Mouse (Mus musculus) embryonic facial prominence, embryonic 13.5 days (tissue): ENCODE results near the gene Dct. TPM values are rescaled to one million over a fixed set of nuclear protein-coding genes. Genes with fewer than 3 reads are reported as not detected.

Experiments used
- ATAC-seq: fragments of 200-750 bp; cut with Nextera tagmentation; 2 replicates; pipeline ENCODE4 v1.8.0; 2017; ENCODE audit warnings: low read depth; ENCODE audit not compliant: insufficient number of reproducible peaks, insufficient read depth, low FRiP score, low TSS enrichment
- H3K27ac ChIP-seq: fragments of 300-500 bp; sonication (generic); 2 replicates; pipeline ENCODE4 v1.5.1; 2015; ENCODE audit warnings: moderate library complexity, mild to moderate bottlenecking, inconsistent platforms
- H3K27me3 ChIP-seq: fragments of 300-500 bp; sonication (generic); 2 replicates; pipeline ENCODE4 v1.6.1; 2015; ENCODE audit warnings: mild to moderate bottlenecking, inconsistent platforms
- H3K36me3 ChIP-seq: fragments of 300-500 bp; sonication (generic); 2 replicates; pipeline ENCODE4 v1.6.1; 2015; ENCODE audit warnings: mild to moderate bottlenecking, inconsistent platforms
- H3K4me1 ChIP-seq: fragments of 300-500 bp; sonication (generic); 2 replicates; pipeline ENCODE4 v1.6.1; 2015; ENCODE audit warnings: inconsistent platforms
- H3K4me2 ChIP-seq: fragments of 300-500 bp; sonication (generic); 2 replicates; pipeline ENCODE4 v1.6.1; 2015; ENCODE audit warnings: moderate library complexity, mild to moderate bottlenecking, inconsistent platforms
- H3K4me3 ChIP-seq: fragments of 300-500 bp; sonication (generic); 2 replicates; pipeline ENCODE4 v1.5.1; 2015; ENCODE audit warnings: mild to moderate bottlenecking, inconsistent platforms
- H3K9ac ChIP-seq: fragments of 300-500 bp; sonication (generic); 2 replicates; pipeline ENCODE4 v1.6.1; 2015; ENCODE audit warnings: mild to moderate bottlenecking, inconsistent platforms
- H3K9me3 ChIP-seq: fragments of 300-500 bp; sonication (generic); 2 replicates; pipeline ENCODE4 v1.6.1; 2016; ENCODE audit warnings: inconsistent platforms
- WGBS: fragments of 180-500 bp; shearing (Covaris S2); methylation state at CpG from one replicate; pipeline ENCODE4 v1.1.7; 2015; ENCODE audit warnings: mixed read lengths; 5-methylcytosine and 5-hydroxymethylcytosine counted together
- polyA plus RNA-seq: library from polyadenylated mRNA; unstranded; fragments of >200 nt; fragmentation: Nextera tagmentation; extraction: Ambion mirVana; gene quantifications from 2 replicates; pipeline ENCODE4 v1.2.1, GENCODE M21; 2015

Dct gene
- polyA plus RNA-seq, 1 experiment from 2014 or later, result 6.8 TPM

DNA sequence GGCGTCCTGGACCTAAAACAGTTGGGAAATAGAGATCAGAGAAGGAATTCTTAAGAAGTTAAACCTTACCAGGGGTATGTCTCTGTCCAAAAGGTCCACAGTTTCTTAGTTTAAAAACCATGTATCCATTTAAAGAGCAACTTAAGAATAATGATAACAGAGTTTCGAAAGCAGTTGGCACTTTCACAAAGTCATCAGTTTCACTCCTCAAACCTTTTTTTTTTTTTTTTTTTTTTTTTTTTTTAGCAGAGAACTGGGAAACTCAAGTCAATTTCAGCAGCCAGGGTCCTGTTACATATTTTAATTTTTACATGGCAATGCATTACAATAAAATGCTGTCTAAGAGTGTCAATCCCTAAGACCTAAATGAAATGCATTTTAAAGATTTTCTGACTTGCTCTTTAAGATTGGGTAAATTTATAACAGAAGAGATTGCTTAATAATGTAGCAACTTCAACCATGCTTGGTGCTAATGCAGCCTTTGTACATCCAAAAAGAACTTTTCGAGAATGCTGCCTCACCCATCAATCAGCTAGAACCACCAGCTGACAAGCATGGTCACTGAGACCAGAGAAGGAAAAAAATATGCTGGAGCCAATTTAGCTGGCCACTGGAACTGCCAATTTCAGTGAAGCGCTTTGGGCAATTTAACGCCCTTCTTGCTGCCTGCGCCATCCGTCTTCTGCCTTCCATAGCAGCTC is 11.3 kb downstream of the Dct start:
- Histone ChIP-seq H3K4me3 (no peak overlapping the region), H3K27ac (no peak overlapping the region), H3K4me1 (0 out of 2 replicates have a peak, but pooled peaks cover 5% of the 10 kb centered on the region), H3K36me3 (no peaks in the 10 kb centered on the region), H3K27me3 (no peaks in the 10 kb centered on the region), H3K9me3 (no peaks in the 10 kb centered on the region), H3K4me2 (no peak overlapping the region), H3K9ac (no peak overlapping the region)
- no peak for ATAC-seq
- 76% methylated on average over 7 of the region's 7 CpGs for WGBS

DNA sequence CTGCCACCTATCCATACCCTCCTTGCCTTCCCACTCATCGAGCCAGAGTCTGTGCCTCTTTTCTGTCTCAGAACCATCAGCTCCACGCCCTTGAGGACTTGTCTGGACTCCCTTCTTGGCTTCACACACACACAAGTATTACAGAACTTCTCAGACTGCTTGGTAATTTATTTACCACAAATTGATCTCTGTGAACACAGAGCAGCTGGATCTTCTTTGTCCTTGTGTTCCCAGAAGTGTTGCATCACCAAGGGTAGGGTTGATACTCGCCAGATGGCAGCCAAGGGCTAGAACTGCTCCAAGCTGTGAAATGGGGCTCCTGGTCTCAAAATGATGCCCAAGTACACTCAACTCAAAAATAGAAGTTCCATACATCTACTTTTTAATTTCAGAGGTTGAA is 13.0 kb downstream of the Dct start:
- H3K4me3 ChIP-seq, result no peak overlapping the region
- no peaks in the 10 kb centered on the region for H3K27me3 ChIP-seq
- H3K4me1 ChIP-seq, result 0 out of 2 replicates have a peak, but pooled peaks cover 5% of the 10 kb centered on the region
- H3K4me2 ChIP-seq, result no peak overlapping the region
- H3K36me3 ChIP-seq, result no peaks in the 10 kb centered on the region
- no peak overlapping the region for H3K27ac ChIP-seq
- no peak overlapping the region for H3K9ac ChIP-seq
- WGBS, result 81% methylated on average over 3 of the region's 3 CpGs
- no peaks in the 10 kb centered on the region for H3K9me3 ChIP-seq
- ATAC-seq, result no peak

DNA sequence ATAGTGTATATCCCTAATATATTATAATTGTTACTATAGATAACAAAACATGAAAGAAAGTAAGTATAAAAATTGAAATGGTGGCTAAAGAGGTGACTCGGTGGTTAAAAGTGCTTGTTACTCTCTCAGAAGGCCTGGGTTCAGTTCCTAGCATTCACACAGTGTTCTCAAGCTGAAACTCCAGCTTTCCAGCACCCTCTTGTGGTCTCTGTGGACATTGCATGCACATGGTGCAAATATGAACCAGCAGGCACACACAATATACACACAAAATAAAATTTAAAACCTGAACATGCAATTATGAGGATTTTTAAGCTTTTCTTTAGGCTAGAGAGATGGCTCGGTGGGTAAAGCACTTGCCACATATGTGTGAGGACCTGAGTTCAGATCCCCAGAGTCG is 24.5 kb downstream of the Dct start:
- no peak overlapping the region for H3K27ac ChIP-seq
- H3K9me3 ChIP-seq, result peaks cover 27% of the 10 kb centered on the region
- no peak overlapping the region for H3K4me3 ChIP-seq
- no peak overlapping the region for H3K4me2 ChIP-seq
- 0 out of 2 replicates have a peak, but pooled peaks cover 3% of the 10 kb centered on the region for H3K36me3 ChIP-seq
- ATAC-seq, result no peak
- no peaks in the 10 kb centered on the region for H3K4me1 ChIP-seq
- no peak overlapping the region for H3K9ac ChIP-seq
- no peaks in the 10 kb centered on the region for H3K27me3 ChIP-seq
- 94% methylated on average over 3 of the region's 3 CpGs for WGBS

DNA sequence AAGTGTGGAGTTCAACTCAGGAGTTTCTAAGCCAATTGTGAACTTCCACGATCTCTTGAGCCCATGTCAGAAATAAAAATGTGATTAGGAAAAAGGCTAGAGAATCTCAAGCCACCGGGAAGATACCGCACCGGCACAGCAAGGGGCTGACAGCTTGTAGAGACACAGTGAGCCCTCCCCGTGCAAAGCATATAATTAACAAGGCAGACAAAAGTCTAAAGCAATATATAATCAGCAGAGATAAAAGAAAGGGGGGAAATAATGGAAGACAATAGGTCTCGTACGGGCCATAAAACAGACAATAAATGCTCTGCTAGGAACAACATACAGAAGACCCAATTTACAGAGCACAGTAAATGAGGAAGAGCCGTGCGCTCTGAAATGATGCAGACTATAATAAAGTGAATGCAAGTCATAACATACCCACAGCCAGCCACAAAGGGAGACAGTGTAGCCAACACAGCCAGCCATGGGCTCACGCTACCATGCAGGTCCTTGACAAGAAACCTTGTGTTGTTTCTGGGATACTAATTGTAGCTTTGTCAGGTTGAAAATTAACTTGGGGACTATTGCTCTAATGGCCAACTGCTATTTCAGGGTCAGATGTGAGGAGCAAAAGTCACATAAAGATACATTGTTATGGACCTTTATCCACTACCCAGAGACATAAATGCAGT is 30.0 kb downstream of the Dct start:
- Histone ChIP-seq H3K9me3 (no peaks in the 10 kb centered on the region), H3K36me3 (no peaks in the 10 kb centered on the region), H3K27me3 (no peaks in the 10 kb centered on the region), H3K4me1 (no peaks in the 10 kb centered on the region), H3K4me3 (no peak overlapping the region), H3K4me2 (no peak overlapping the region), H3K9ac (no peak overlapping the region), H3K27ac (no peak overlapping the region)
- ATAC-seq, result no peak
- WGBS, result 77% methylated on average over 10 of the region's 10 CpGs

DNA sequence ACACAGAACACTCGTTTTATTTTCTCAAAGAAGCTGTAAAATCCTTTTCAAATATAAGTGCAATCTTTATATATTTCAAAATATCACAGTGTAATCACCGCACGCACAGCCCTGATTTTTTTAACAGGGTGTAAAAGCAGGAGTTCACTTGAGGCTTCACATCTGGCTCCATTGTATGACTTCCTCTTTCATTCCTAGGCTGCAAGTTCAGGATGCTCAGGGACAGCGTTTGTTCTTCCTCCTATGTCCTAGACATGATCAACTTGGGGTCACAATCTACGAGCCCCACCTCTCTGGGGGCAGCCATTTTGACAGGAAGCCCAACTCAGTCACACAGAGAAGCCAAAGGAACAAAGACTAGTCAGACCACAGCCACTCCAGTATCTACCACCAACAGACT is 32.7 kb downstream of the Dct start:
- Histone ChIP-seq H3K4me1 (peaks cover 9% of the 10 kb centered on the region), H3K27ac (no peak overlapping the region), H3K27me3 (no peaks in the 10 kb centered on the region), H3K4me2 (no peak overlapping the region), H3K4me3 (no peak overlapping the region), H3K36me3 (no peaks in the 10 kb centered on the region), H3K9me3 (no peaks in the 10 kb centered on the region), H3K9ac (no peak overlapping the region)
- ATAC-seq, result no peak
- 76% methylated on average over 5 of the region's 5 CpGs for WGBS

DNA sequence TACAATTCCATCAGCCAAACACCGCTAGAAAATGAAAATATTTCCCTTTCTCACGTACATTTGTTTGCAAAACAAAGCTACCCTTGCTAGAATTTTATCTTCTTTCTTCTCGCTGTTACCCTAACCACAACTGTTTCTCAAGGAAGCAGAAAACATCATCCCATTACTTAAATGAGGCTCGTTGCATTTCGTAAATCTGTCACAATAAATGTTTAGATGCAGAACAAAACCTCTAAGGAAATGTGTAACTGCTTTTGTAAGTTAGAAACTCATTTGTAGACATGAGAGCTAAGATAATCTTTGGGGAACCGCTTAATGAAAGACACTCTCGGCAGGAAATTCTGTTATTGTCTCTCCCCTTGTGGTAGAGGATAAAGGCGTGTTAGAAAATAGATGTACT is 38.8 kb downstream of the Dct start:
- Histone ChIP-seq H3K4me2 (no peak overlapping the region), H3K9ac (no peak overlapping the region), H3K27me3 (no peaks in the 10 kb centered on the region), H3K4me1 (peaks cover 9% of the 10 kb centered on the region), H3K27ac (no peak overlapping the region), H3K4me3 (no peak overlapping the region), H3K36me3 (no peaks in the 10 kb centered on the region), H3K9me3 (no peaks in the 10 kb centered on the region)
- no peak for ATAC-seq
- 69% methylated on average over 8 of the region's 8 CpGs for WGBS

DNA sequence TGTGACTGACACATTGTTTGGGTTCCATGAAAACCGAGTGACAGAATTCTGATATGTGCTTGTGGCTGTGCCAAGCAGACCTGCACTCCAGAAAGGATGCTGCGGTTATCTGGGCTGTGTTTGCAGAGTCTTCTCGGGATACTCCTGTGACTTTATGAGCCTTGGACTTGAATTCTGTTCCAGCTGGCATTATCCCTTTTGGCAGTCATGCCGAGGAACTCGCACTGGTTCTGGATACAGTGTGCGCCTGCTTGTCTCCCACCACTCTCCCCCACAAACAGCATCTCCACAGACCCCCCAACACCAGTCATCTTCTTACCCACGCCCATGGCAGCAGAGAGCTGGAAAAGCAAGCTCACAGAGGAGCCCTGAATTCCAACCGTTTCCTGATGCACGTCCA is 42.5 kb downstream of the Dct start:
- WGBS, result 81% methylated on average over 9 of the region's 9 CpGs
- Histone ChIP-seq H3K4me1 (no peaks in the 10 kb centered on the region), H3K9ac (no peak overlapping the region), H3K4me2 (no peak overlapping the region), H3K27ac (no peak overlapping the region), H3K9me3 (no peaks in the 10 kb centered on the region), H3K36me3 (no peaks in the 10 kb centered on the region), H3K4me3 (no peak overlapping the region), H3K27me3 (no peaks in the 10 kb centered on the region)
- ATAC-seq, result no peak

DNA sequence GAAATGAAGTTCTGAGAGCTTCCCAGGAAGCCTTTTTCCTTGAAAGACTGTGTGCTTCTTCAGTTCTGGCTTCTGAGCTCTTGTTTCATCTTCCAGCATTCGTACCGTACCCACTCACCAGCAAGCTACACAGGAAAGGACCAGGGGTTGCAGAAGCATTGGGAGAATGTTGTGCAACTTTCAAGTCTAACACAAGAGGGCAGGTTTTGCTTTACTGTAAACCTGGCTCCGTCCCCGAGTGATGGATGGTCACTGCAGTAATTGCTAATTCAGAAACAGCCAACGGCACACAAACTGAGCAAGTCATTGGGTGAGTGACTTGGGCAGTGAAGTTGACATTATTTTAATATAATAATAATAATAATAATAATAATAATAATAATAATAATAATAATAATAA is 46.3 kb downstream of the Dct start:
- H3K36me3 ChIP-seq, result no peaks in the 10 kb centered on the region
- 18% methylated on average over 5 of the region's 5 CpGs for WGBS
- no peak for ATAC-seq
- H3K9ac ChIP-seq, result no peak overlapping the region
- H3K4me2 ChIP-seq, result no peak overlapping the region
- no peak overlapping the region for H3K4me3 ChIP-seq
- H3K27ac ChIP-seq, result no peak overlapping the region
- peaks cover 25% of the 10 kb centered on the region for H3K27me3 ChIP-seq
- H3K9me3 ChIP-seq, result no peaks in the 10 kb centered on the region
- peaks cover 11% of the 10 kb centered on the region; the same call in 1 of the 2 replicates for H3K4me1 ChIP-seq

DNA sequence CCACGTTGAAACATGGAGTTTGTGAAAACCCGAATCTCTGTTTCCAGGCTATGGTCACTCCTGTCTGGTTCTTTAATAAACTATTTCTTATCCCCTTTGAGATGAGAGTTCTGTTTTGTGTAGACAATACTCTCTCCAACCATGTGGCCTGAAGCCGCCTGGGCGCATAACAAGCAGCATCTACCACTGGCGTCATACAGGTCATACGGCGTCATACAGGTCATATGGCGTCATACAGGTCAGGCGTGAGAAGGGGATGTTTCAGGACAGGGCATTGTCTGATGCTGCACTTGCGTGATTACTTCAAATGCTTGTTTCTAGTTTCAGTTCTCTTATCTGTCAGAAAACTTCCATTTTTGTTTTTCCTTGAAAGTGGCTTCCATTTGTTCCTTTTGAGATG is 47.6 kb downstream of the Dct start:
- H3K27me3 ChIP-seq, result peaks cover 30% of the 10 kb centered on the region
- peaks cover 11% of the 10 kb centered on the region; the same call in 1 of the 2 replicates for H3K4me1 ChIP-seq
- no peaks in the 10 kb centered on the region for H3K9me3 ChIP-seq
- H3K4me3 ChIP-seq, result no peak overlapping the region
- WGBS, result 89% methylated on average over 10 of the region's 10 CpGs
- no peak for ATAC-seq
- H3K9ac ChIP-seq, result no peak overlapping the region
- H3K4me2 ChIP-seq, result no peak overlapping the region
- no peaks in the 10 kb centered on the region for H3K36me3 ChIP-seq
- H3K27ac ChIP-seq, result no peak overlapping the region

DNA sequence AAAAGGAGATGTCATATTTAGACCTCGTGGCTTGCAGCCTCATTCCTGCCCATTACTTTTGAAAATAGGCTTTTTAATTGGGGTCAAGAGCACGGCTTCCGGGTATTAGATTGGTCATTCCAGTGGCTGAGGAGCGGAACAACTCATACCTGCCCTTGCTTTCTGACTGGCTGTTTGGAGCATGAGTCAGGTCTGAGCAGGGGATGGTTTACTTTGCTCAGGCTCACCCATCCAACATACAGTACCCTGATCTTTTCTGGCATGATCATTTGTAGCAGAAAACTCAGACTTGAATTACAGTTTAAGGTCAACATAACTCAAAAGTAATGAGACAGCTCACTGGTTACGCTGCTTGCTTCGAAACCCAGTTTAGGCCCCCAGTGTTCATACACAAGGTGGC is 58.2 kb downstream of the Dct start:
- Histone ChIP-seq H3K4me2 (no peak overlapping the region), H3K27ac (no peak overlapping the region), H3K27me3 (no peaks in the 10 kb centered on the region), H3K4me1 (no peaks in the 10 kb centered on the region), H3K4me3 (no peak overlapping the region), H3K9me3 (no peaks in the 10 kb centered on the region), H3K36me3 (no peaks in the 10 kb centered on the region), H3K9ac (no peak overlapping the region)
- WGBS, result 88% methylated on average over 6 of the region's 6 CpGs
- no peak for ATAC-seq

DNA sequence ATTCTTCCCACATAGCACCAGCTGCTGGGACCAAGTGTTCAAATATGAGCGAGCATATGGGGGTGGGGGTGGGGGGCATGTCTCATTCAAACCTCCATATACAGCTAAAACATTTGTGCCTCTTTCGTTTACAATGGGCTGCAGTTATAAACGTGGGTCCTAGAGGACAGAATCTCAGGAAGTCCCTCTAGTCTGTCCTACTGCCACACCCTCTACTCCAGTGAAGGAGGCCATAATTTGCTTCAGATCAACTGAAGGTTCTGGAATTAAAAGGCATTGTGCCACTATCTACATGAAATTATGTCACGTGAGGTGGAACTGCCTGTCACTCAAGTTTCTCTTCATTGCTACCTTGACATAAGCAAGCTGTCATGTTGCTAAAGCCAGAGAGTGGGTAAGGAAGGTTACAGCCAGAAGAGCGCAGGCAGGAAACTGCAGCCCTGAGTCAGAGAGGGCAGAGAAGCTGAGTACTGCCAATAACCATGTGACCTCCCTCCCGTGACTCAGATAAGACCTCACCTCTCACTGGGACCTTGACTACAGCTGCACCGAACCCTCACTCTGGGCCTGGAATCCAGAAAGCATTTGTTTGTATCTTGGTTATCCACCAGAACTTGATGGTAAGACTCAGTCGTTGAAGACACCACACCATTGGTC is 59.3 kb downstream of the Dct start:
- Histone ChIP-seq H3K4me2 (no peak overlapping the region), H3K27ac (no peak overlapping the region), H3K27me3 (no peaks in the 10 kb centered on the region), H3K9me3 (no peaks in the 10 kb centered on the region), H3K9ac (no peak overlapping the region), H3K4me3 (no peak overlapping the region), H3K4me1 (no peaks in the 10 kb centered on the region), H3K36me3 (no peaks in the 10 kb centered on the region)
- WGBS, result 78% methylated on average over 8 of the region's 8 CpGs
- no peak for ATAC-seq

DNA sequence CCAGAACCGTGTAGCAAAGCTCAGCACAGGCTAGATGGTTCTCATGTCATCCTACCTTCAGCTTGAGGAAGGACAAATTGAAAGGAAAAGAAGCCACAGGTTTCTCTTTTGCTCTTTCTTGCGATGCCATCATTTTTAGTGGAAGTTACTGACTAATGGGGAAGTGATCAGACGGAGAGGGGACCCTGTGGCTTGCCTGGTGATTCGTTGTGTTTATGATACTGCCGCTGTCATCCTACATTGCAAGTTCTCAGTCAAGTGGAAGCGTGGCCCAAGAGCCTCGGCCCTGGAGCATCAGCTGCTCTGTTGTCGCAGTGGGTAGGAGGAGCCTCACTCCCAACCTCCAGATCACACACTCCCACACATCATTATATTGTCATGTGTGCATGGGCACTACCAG is 61.8 kb downstream of the Dct start:
- H3K27ac ChIP-seq, result no peak overlapping the region
- no peak overlapping the region for H3K4me3 ChIP-seq
- no peak overlapping the region for H3K9ac ChIP-seq
- no peak for ATAC-seq
- H3K36me3 ChIP-seq, result no peaks in the 10 kb centered on the region
- WGBS, result 79% methylated on average over 8 of the region's 8 CpGs
- no peaks in the 10 kb centered on the region for H3K4me1 ChIP-seq
- H3K27me3 ChIP-seq, result no peaks in the 10 kb centered on the region
- H3K9me3 ChIP-seq, result no peaks in the 10 kb centered on the region
- H3K4me2 ChIP-seq, result no peak overlapping the region
